Mouse (Mus musculus): ENCODE measurements at regions not wholly inside any gene's neighbourhood (a gene's known extent, or its start where the extent isn't known, plus 50 kb on each side); places are given as distances from the start of the nearest gene placed in this dataset.

GRCm38 (mm10) chr11:7461956-7462771 lies 248.4 kb upstream of the Igfbp3 start:
- no peaks in the 10 kb centered on the region for H3K4me1 ChIP-seq (ENCODE audit: control insufficient read depth, insufficient read depth, low read length)
- no peak overlapping the region for H3K4me2 ChIP-seq (ENCODE audit: low read depth, low read length)
- H3K27ac ChIP-seq (replicated peaks; ENCODE audit: low read depth, low read length), result no peak overlapping the region
- H3K36me3 ChIP-seq (replicated peaks; ENCODE audit: control insufficient read depth, insufficient read depth, low read depth, low read length), result no peaks in the 10 kb centered on the region
- DNase-seq (ENCODE audit: low spot score) (no peak), ATAC-seq (replicated peaks; ENCODE audit: insufficient number of reproducible peaks, low FRiP score, low TSS enrichment, low read depth) (no peak)
- H3K9me3 ChIP-seq (replicated peaks; ENCODE audit: control insufficient read depth, low read length), result no peaks in the 10 kb centered on the region
- H3K27me3 ChIP-seq (ENCODE audit: control insufficient read depth, insufficient read depth, low read length), result no peaks in the 10 kb centered on the region
- WGBS, result 80% methylated on average over 6 of the region's 6 CpGs
- H3K4me3 ChIP-seq (ENCODE audit: low read depth, low read length), result no peak overlapping the region
- no peak overlapping the region for H3K9ac ChIP-seq (replicated peaks; ENCODE audit: low read length)

DNA sequence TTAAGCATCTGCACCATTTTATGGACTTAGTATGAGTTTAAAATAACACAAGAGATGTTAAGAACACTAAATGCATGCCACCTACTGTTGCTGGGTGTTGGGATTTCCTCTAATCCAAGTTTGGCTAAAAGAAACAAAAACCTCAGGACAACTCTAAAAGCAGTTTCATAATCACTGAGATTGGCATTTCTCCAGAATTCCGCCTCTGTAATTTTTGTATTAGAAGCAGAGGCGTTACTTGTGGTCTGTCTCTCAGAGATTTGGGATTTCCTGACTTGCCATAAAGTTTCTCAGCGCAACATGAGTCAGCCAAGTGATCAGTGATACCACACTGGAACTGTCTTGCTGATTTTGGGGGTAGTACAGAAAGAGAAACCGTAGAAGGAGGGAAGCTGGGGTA lies 238.0 kb upstream of the Igfbp3 start:
- H3K27ac ChIP-seq (replicated peaks; ENCODE audit: low read depth, low read length), result no peak overlapping the region
- no peaks in the 10 kb centered on the region for H3K9me3 ChIP-seq (replicated peaks; ENCODE audit: control insufficient read depth, low read length)
- no peaks in the 10 kb centered on the region for H3K27me3 ChIP-seq (ENCODE audit: control insufficient read depth, insufficient read depth, low read length)
- H3K36me3 ChIP-seq (replicated peaks; ENCODE audit: control insufficient read depth, insufficient read depth, low read depth, low read length), result no peaks in the 10 kb centered on the region
- WGBS, result 80% methylated on average over 4 of the region's 4 CpGs
- no peak overlapping the region for H3K4me2 ChIP-seq (ENCODE audit: low read depth, low read length)
- no peak overlapping the region for H3K4me3 ChIP-seq (ENCODE audit: low read depth, low read length)
- no peak overlapping the region for H3K9ac ChIP-seq (replicated peaks; ENCODE audit: low read length)
- ATAC-seq (replicated peaks; ENCODE audit: insufficient number of reproducible peaks, low FRiP score, low TSS enrichment, low read depth) (no peak), DNase-seq (ENCODE audit: low spot score) (no peak)
- no peaks in the 10 kb centered on the region for H3K4me1 ChIP-seq (ENCODE audit: control insufficient read depth, insufficient read depth, low read length)

DNA sequence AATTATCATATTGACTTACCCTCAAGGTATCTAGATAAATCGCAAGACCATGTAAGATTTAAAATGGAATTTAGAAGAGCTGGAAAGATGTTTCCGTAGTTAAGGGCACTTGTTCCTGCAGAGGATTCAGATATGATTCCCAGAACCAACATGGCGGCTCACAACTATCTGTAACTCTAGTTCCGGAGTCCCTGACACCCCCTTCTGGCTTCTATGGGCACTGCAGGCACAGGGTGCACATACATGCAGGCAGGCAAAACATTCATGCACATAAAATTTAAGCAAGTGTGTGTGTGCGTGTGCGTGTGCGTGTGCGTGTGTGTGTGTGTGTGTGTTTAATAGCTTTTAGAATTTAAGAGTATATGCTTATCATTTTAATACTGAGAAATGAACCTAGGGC lies 230.8 kb upstream of the Igfbp3 start:
- H3K4me1 ChIP-seq (ENCODE audit: control insufficient read depth, insufficient read depth, low read length), result no peaks in the 10 kb centered on the region
- ATAC-seq (replicated peaks; ENCODE audit: insufficient number of reproducible peaks, low FRiP score, low TSS enrichment, low read depth) (no peak), DNase-seq (ENCODE audit: low spot score) (no peak)
- no peaks in the 10 kb centered on the region for H3K36me3 ChIP-seq (replicated peaks; ENCODE audit: control insufficient read depth, insufficient read depth, low read depth, low read length)
- no peak overlapping the region for H3K27ac ChIP-seq (replicated peaks; ENCODE audit: low read depth, low read length)
- WGBS, result 97% methylated on average over 8 of the region's 8 CpGs
- H3K4me2 ChIP-seq (ENCODE audit: low read depth, low read length), result no peak overlapping the region
- H3K27me3 ChIP-seq (ENCODE audit: control insufficient read depth, insufficient read depth, low read length), result no peaks in the 10 kb centered on the region
- H3K9ac ChIP-seq (replicated peaks; ENCODE audit: low read length), result no peak overlapping the region
- H3K4me3 ChIP-seq (ENCODE audit: low read depth, low read length), result no peak overlapping the region
- no peaks in the 10 kb centered on the region for H3K9me3 ChIP-seq (replicated peaks; ENCODE audit: control insufficient read depth, low read length)

DNA sequence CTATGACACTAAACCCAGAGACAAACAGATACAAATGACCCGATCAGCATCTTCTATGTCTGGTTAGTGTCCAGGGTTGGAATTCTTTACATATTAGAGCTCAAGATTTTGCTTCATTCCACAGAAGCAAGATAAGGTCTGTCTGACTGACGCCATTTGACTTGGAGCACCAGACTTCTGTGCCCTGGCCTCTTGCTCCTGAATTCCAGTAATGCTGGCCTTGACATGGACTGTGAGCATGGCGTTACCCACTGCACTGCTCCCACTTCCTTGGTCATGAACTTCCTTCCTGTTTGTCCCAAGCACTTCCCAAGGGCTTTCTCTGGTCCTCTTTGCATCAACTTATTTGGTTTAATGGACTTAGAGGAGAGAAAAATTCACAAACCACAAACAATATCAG lies 225.6 kb upstream of the Igfbp3 start:
- no peak overlapping the region for H3K4me3 ChIP-seq (ENCODE audit: low read depth, low read length)
- H3K4me2 ChIP-seq (ENCODE audit: low read depth, low read length), result no peak overlapping the region
- no peak overlapping the region for H3K9ac ChIP-seq (replicated peaks; ENCODE audit: low read length)
- H3K27ac ChIP-seq (replicated peaks; ENCODE audit: low read depth, low read length), result no peak overlapping the region
- H3K27me3 ChIP-seq (ENCODE audit: control insufficient read depth, insufficient read depth, low read length), result no peaks in the 10 kb centered on the region
- ATAC-seq (replicated peaks; ENCODE audit: insufficient number of reproducible peaks, low FRiP score, low TSS enrichment, low read depth) (no peak), DNase-seq (ENCODE audit: low spot score) (no peak)
- H3K4me1 ChIP-seq (ENCODE audit: control insufficient read depth, insufficient read depth, low read length), result no peaks in the 10 kb centered on the region
- no peaks in the 10 kb centered on the region for H3K36me3 ChIP-seq (replicated peaks; ENCODE audit: control insufficient read depth, insufficient read depth, low read depth, low read length)
- no peaks in the 10 kb centered on the region for H3K9me3 ChIP-seq (replicated peaks; ENCODE audit: control insufficient read depth, low read length)
- 84% methylated on average over 3 of the region's 3 CpGs for WGBS

- ATAC-seq (replicated peaks; ENCODE audit: insufficient number of reproducible peaks, low FRiP score, low TSS enrichment, low read depth), result no peak
- no peak for DNase-seq (ENCODE audit: low spot score)
- H3K9ac ChIP-seq (replicated peaks; ENCODE audit: low read length), result no peak overlapping the region
- no peaks in the 10 kb centered on the region for H3K4me1 ChIP-seq (ENCODE audit: control insufficient read depth, insufficient read depth, low read length)
- H3K4me2 ChIP-seq (ENCODE audit: low read depth, low read length), result no peak overlapping the region
- WGBS, result 91% methylated on average over 3 of the region's 3 CpGs
- no peaks in the 10 kb centered on the region for H3K9me3 ChIP-seq (replicated peaks; ENCODE audit: control insufficient read depth, low read length)
- no peak overlapping the region for H3K27ac ChIP-seq (replicated peaks; ENCODE audit: low read depth, low read length)
- no peaks in the 10 kb centered on the region for H3K27me3 ChIP-seq (ENCODE audit: control insufficient read depth, insufficient read depth, low read length)
- H3K4me3 ChIP-seq (ENCODE audit: low read depth, low read length), result no peak overlapping the region
- H3K36me3 ChIP-seq (replicated peaks; ENCODE audit: control insufficient read depth, insufficient read depth, low read depth, low read length), result no peaks in the 10 kb centered on the region
Measured at GRCm38 (mm10) chr11:7434591-7434990, 220.9 kb upstream of the Igfbp3 start.

DNA sequence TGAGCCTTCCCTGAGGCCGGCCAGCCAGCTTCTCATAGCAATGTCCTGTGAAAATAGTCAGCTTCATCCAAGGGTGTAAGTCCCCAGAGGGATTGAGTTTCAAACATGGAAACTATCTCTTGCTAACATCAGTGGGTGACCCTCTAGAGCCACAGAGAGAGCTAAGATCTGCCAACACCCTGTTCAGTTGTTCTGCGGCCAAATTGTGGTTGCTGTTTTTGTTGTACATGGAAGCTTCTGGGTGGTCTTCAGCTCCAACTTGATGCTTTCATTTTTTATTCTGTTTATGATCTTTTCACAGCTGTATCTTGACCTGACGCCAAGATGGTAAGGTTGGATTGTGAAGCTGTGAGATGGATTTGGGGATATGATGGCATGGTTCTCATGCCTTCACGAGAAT lies 214.0 kb upstream of the Igfbp3 start:
- Histone ChIP-seq H3K4me3 (ENCODE audit: low read depth, low read length) (no peak overlapping the region), H3K36me3 (replicated peaks; ENCODE audit: control insufficient read depth, insufficient read depth, low read depth, low read length) (no peaks in the 10 kb centered on the region), H3K9me3 (replicated peaks; ENCODE audit: control insufficient read depth, low read length) (no peaks in the 10 kb centered on the region), H3K27me3 (ENCODE audit: control insufficient read depth, insufficient read depth, low read length) (no peaks in the 10 kb centered on the region), H3K4me2 (ENCODE audit: low read depth, low read length) (no peak overlapping the region), H3K27ac (replicated peaks; ENCODE audit: low read depth, low read length) (no peak overlapping the region), H3K4me1 (ENCODE audit: control insufficient read depth, insufficient read depth, low read length) (peaks cover 2% of the 10 kb centered on the region; the same call in 1 of the 2 replicates), H3K9ac (replicated peaks; ENCODE audit: low read length) (no peak overlapping the region)
- ATAC-seq (replicated peaks; ENCODE audit: insufficient number of reproducible peaks, low FRiP score, low TSS enrichment, low read depth), result no peak
- no peak for DNase-seq (ENCODE audit: low spot score)
- 85% methylated on average over 4 of the region's 4 CpGs for WGBS

GRCm38 (mm10) chr11:7425233-7425632 lies 211.5 kb upstream of the Igfbp3 start:
- ATAC-seq (replicated peaks; ENCODE audit: insufficient number of reproducible peaks, low FRiP score, low TSS enrichment, low read depth) (no peak), DNase-seq (ENCODE audit: low spot score) (no peak)
- Histone ChIP-seq H3K9me3 (replicated peaks; ENCODE audit: control insufficient read depth, low read length) (no peaks in the 10 kb centered on the region), H3K27ac (replicated peaks; ENCODE audit: low read depth, low read length) (no peak overlapping the region), H3K27me3 (ENCODE audit: control insufficient read depth, insufficient read depth, low read length) (no peaks in the 10 kb centered on the region), H3K4me3 (ENCODE audit: low read depth, low read length) (no peak overlapping the region), H3K4me1 (ENCODE audit: control insufficient read depth, insufficient read depth, low read length) (peaks cover 2% of the 10 kb centered on the region; the same call in 1 of the 2 replicates), H3K9ac (replicated peaks; ENCODE audit: low read length) (no peak overlapping the region), H3K36me3 (replicated peaks; ENCODE audit: control insufficient read depth, insufficient read depth, low read depth, low read length) (no peaks in the 10 kb centered on the region), H3K4me2 (ENCODE audit: low read depth, low read length) (no peak overlapping the region)
- WGBS, result 83% methylated on average over 1 of the region's 1 CpGs

- ATAC-seq (replicated peaks; ENCODE audit: insufficient number of reproducible peaks, low FRiP score, low TSS enrichment, low read depth) (peak; percentile 46; the same call in 1 of the 2 replicates), DNase-seq (ENCODE audit: low spot score) (peak; percentile 51)
- no peak overlapping the region for H3K4me2 ChIP-seq (ENCODE audit: low read depth, low read length)
- H3K9ac ChIP-seq (replicated peaks; ENCODE audit: low read length), result no peak overlapping the region
- no peak overlapping the region for H3K27ac ChIP-seq (replicated peaks; ENCODE audit: low read depth, low read length)
- no peaks in the 10 kb centered on the region for H3K27me3 ChIP-seq (ENCODE audit: control insufficient read depth, insufficient read depth, low read length)
- H3K4me1 ChIP-seq (ENCODE audit: control insufficient read depth, insufficient read depth, low read length), result peaks cover 2% of the 10 kb centered on the region; the same call in 1 of the 2 replicates
- no peaks in the 10 kb centered on the region for H3K9me3 ChIP-seq (replicated peaks; ENCODE audit: control insufficient read depth, low read length)
- no peaks in the 10 kb centered on the region for H3K36me3 ChIP-seq (replicated peaks; ENCODE audit: control insufficient read depth, insufficient read depth, low read depth, low read length)
- WGBS, result 41% methylated on average over 5 of the region's 5 CpGs
- no peak overlapping the region for H3K4me3 ChIP-seq (ENCODE audit: low read depth, low read length)
Measured at GRCm38 (mm10) chr11:7424082-7424471, 210.4 kb upstream of the Igfbp3 start.

All from embryonic facial prominence, embryonic 11.5 days (tissue).